Mouse (Mus musculus): ENCODE measurements at regions not wholly inside any gene's neighbourhood (a gene's known extent, or its start where the extent isn't known, plus 50 kb on each side); places are given as distances from the start of the nearest gene placed in this dataset.
"Not testable (repeated sequence)": the region's sequence is repeated elsewhere in the genome, so short reads cannot be mapped to it uniquely, and the experiment has no call there.

DNA sequence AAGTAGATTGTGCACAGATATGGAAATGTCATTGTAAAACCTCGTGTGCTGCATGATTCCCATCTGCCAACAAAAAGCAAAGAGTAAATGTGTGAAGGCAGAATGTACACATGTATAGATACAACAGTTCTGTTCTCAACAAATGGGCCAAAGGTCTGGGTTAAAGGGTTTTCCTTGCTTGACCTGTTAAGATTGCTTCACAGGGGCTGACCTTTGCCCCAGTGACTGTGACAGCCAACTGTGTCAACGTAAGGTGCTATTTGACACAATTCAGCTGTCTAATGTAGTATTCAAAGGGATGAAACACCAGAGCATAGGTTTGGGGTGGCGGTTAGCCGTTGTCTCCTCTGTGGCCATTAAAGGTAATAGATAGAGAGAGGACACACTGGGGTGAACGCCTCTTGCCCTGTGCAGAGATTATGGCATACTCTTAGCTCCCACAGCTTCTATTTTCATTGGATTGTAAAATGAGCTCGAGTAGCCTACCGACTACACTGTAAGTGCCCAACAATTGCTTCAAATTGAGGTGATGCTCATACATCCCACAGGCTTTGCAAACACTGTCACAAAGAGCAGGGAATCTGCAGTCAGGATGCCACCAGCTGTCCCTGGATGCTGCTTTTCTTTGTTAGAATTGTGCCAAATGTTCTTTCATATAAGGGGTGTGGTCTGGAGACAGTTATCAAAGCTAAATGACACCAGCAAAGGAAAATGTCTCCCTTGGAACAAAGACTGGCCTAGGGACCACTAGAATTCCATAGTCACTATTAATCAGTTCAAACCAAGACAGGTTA is 513.0 kb upstream of the Gulo start:
- Histone ChIP-seq H3K36me3 (no peaks in the 10 kb centered on the region), H3K4me2 (replicated peaks) (no peak overlapping the region), H3K4me3 (no peak overlapping the region), H3K4me1 (peaks cover 12% of the 10 kb centered on the region), H3K9me3 (no peaks in the 10 kb centered on the region), H3K9ac (replicated peaks) (no peak overlapping the region), H3K27ac (replicated peaks) (peak overlapping the region; percentile 63), H3K27me3 (no peaks in the 10 kb centered on the region)
- 67% methylated on average over 7 of the region's 7 CpGs for WGBS
- peak; percentile 57 for ATAC-seq (replicated peaks)

GRCm38 (mm10) chr14:66516770-66517169 is 507.8 kb upstream of the Gulo start:
- no peak for ATAC-seq (replicated peaks)
- 93% methylated on average over 3 of the region's 3 CpGs for WGBS
- H3K27ac ChIP-seq (replicated peaks) = no peak overlapping the region
- no peaks in the 10 kb centered on the region for H3K36me3 ChIP-seq
- no peaks in the 10 kb centered on the region for H3K9me3 ChIP-seq
- H3K27me3 ChIP-seq = no peaks in the 10 kb centered on the region
- H3K4me2 ChIP-seq (replicated peaks) = no peak overlapping the region
- H3K4me3 ChIP-seq = no peak overlapping the region
- H3K4me1 ChIP-seq = peaks cover under 1% of the 10 kb centered on the region
- no peak overlapping the region for H3K9ac ChIP-seq (replicated peaks)

DNA sequence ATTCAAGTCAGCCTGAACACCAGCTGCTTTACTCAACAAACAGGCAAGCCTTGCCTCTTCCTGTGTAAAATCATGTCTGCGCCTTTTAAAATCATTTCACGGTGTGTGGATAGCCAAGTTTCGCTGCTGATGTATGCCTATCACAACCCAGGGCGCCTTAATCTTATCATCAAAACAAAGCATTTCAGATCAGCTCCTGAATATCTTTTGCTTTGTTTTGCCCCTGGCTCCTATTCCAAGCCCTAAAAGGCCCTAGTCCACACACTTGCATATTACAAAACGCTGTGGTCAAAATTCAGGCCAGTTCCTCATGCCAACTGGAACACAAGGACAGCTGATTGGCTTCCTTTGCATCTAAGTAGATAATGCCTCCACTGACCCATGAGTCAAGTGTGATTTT is 501.7 kb upstream of the Gulo start:
- no peaks in the 10 kb centered on the region for H3K36me3 ChIP-seq
- WGBS = 65% methylated on average over 5 of the region's 5 CpGs
- H3K9ac ChIP-seq (replicated peaks) = no peak overlapping the region
- no peak overlapping the region for H3K27ac ChIP-seq (replicated peaks)
- no peaks in the 10 kb centered on the region for H3K27me3 ChIP-seq
- 0 out of 2 replicates have a peak, but pooled peaks have one; percentile 19 for ATAC-seq (replicated peaks)
- H3K9me3 ChIP-seq = no peaks in the 10 kb centered on the region
- no peak overlapping the region for H3K4me3 ChIP-seq
- H3K4me2 ChIP-seq (replicated peaks) = no peak overlapping the region
- H3K4me1 ChIP-seq = peaks cover 5% of the 10 kb centered on the region

DNA sequence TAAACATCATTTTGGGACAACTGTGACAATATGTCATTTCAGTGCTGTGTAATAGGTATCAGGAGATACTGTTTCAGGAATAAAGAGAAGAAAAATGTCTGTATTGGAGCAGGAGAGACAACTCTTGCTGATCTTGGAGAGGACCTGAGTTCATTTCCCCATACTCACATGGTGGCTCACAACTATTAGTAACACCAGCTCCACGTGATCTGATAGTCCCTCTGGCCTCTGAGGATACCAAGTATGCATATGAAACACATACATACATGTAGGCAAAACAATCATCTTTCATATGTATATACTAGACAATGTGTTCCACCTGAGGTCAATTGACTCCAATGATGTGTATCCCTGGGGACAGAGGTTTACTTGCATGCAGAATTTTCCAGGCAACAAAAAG is 501.2 kb upstream of the Gulo start:
- Histone ChIP-seq H3K27me3 (no peaks in the 10 kb centered on the region), H3K36me3 (no peaks in the 10 kb centered on the region), H3K4me2 (replicated peaks) (no peak overlapping the region), H3K9ac (replicated peaks) (no peak overlapping the region), H3K4me3 (no peak overlapping the region), H3K27ac (replicated peaks) (no peak overlapping the region), H3K9me3 (no peaks in the 10 kb centered on the region), H3K4me1 (peaks cover 5% of the 10 kb centered on the region)
- 67% methylated on average over 1 of the region's 1 CpGs for WGBS
- no peak for ATAC-seq (replicated peaks)

DNA sequence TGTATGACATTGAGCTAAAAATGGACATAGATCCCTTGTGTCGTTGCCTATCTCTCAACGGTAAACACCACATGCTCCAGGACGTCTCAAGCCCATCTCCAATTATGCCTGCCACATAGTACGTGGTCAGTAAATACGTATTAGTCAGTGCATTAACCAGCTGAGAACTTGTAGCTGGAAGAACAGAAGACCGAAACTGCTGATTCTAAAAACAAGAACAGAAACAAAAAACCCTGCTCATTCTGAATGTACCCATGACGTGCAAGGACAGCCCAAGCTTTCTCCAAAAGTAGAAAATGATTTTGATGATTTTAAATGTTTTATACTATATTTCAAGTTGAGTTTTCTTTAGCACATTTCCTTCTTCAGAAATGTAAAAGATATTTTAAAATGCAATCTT is 500.7 kb upstream of the Gulo start:
- Histone ChIP-seq H3K27me3 (no peaks in the 10 kb centered on the region), H3K27ac (replicated peaks) (no peak overlapping the region), H3K9ac (replicated peaks) (no peak overlapping the region), H3K9me3 (no peaks in the 10 kb centered on the region), H3K4me3 (no peak overlapping the region), H3K36me3 (no peaks in the 10 kb centered on the region), H3K4me2 (replicated peaks) (no peak overlapping the region), H3K4me1 (peaks cover 5% of the 10 kb centered on the region)
- ATAC-seq (replicated peaks) = no peak
- 91% methylated on average over 7 of the region's 7 CpGs for WGBS

DNA sequence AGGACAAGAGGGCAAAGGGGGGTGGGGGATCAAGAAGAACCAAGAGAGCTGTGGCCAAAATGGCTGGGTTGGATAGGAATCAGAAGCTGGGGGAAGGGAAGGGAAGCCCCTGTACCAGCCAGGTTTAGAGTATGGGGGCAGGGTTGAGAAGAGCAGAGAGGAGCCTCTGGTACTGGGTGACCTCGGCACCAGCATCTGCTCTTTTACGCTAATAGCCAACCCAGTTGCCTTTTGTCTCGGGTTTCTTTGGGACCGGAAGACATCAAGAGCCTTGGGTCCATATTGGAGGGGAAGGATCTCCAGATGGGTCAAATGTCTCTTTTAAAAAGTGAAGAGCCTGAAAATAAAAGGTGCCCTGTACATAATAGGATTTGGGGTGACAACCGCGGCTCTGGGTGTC is 493.0 kb upstream of the Gulo start:
- H3K4me2 ChIP-seq (replicated peaks) = no peak overlapping the region
- no peaks in the 10 kb centered on the region for H3K9me3 ChIP-seq
- H3K4me1 ChIP-seq = peaks cover 33% of the 10 kb centered on the region
- WGBS = 91% methylated on average over 6 of the region's 6 CpGs
- H3K27me3 ChIP-seq = no peaks in the 10 kb centered on the region
- H3K4me3 ChIP-seq = no peak overlapping the region
- ATAC-seq (replicated peaks) = no peak
- no peak overlapping the region for H3K27ac ChIP-seq (replicated peaks)
- H3K9ac ChIP-seq (replicated peaks) = no peak overlapping the region
- H3K36me3 ChIP-seq = no peaks in the 10 kb centered on the region

GRCm38 (mm10) chr14:66499896-66500295 is 490.9 kb upstream of the Gulo start:
- Histone ChIP-seq H3K4me2 (replicated peaks) (peak overlapping the region; percentile 32), H3K4me3 (0 out of 2 replicates have a peak overlapping the region, but pooled peaks have one; percentile 5), H3K27me3 (no peaks in the 10 kb centered on the region), H3K9ac (replicated peaks) (no peak overlapping the region; the same call in 1 of the 2 replicates), H3K9me3 (no peaks in the 10 kb centered on the region), H3K27ac (replicated peaks) (peak overlapping the region; percentile 62), H3K36me3 (no peaks in the 10 kb centered on the region), H3K4me1 (peaks cover 42% of the 10 kb centered on the region)
- 2% methylated on average over 11 of the region's 11 CpGs for WGBS
- peak; percentile 91 for ATAC-seq (replicated peaks)

- 83% methylated on average over 1 of the region's 1 CpGs for WGBS
- H3K27ac ChIP-seq (replicated peaks) = peak overlapping the region; percentile 93
- no peak overlapping the region for H3K4me2 ChIP-seq (replicated peaks)
- H3K36me3 ChIP-seq = no peaks in the 10 kb centered on the region
- no peaks in the 10 kb centered on the region for H3K27me3 ChIP-seq
- H3K9me3 ChIP-seq = no peaks in the 10 kb centered on the region
- no peak overlapping the region for H3K9ac ChIP-seq (replicated peaks)
- no peak overlapping the region for H3K4me3 ChIP-seq
- H3K4me1 ChIP-seq = peaks cover 54% of the 10 kb centered on the region
- ATAC-seq (replicated peaks) = no peak
Observed at GRCm38 (mm10) chr14:66495146-66495545, 486.1 kb upstream of the Gulo start.

GRCm38 (mm10) chr14:66494518-66494923 is 485.5 kb upstream of the Gulo start:
- no peak overlapping the region for H3K4me3 ChIP-seq
- peak overlapping the region; percentile 30 for H3K4me2 ChIP-seq (replicated peaks)
- H3K4me1 ChIP-seq = peaks cover 48% of the 10 kb centered on the region
- H3K9me3 ChIP-seq = no peaks in the 10 kb centered on the region
- H3K36me3 ChIP-seq = no peaks in the 10 kb centered on the region
- no peak overlapping the region; the same call in 1 of the 2 replicates for H3K9ac ChIP-seq (replicated peaks)
- WGBS = 2% methylated on average over 5 of the region's 5 CpGs
- no peaks in the 10 kb centered on the region for H3K27me3 ChIP-seq
- ATAC-seq (replicated peaks) = peak; percentile 99
- H3K27ac ChIP-seq (replicated peaks) = peak overlapping the region; percentile 93

DNA sequence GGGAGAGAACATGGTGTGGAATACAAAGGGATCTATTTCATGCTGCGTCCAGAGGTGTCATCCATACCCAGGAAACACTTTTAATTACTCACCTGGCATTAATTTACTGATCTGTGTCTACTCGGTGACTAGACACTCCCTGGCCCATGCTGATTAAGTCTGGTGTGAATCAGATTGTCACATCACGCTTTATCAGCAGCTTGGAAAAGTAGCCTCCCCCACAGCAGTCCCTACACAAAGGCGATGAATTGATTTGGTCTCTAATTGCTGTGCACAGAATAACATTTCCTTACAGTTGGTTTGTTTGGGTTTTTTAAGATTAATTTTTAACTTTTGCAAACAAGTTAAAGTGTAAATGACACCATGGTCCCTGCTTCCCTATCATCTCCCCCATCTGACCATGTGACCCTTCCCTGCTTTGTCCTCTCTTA is 484.7 kb upstream of the Gulo start:
- Histone ChIP-seq H3K4me1 (peaks cover 40% of the 10 kb centered on the region), H3K9ac (replicated peaks) (no peak overlapping the region; the same call in 1 of the 2 replicates), H3K4me2 (replicated peaks) (no peak overlapping the region), H3K4me3 (no peak overlapping the region), H3K9me3 (no peaks in the 10 kb centered on the region), H3K27ac (replicated peaks) (peak overlapping the region; percentile 93), H3K36me3 (no peaks in the 10 kb centered on the region), H3K27me3 (no peaks in the 10 kb centered on the region)
- ATAC-seq (replicated peaks) = no peak
- WGBS = 11% methylated on average over 4 of the region's 4 CpGs

- not testable (repeated sequence) for ATAC-seq (replicated peaks); H3K9me3 ChIP-seq; H3K4me2 ChIP-seq (replicated peaks); H3K9ac ChIP-seq (replicated peaks); H3K4me3 ChIP-seq; H3K36me3 ChIP-seq; H3K27ac ChIP-seq (replicated peaks); H3K4me1 ChIP-seq; H3K27me3 ChIP-seq
- 93% methylated on average over 1 of the region's 1 CpGs for WGBS
Observed at GRCm38 (mm10) chr14:66484751-66485150, 475.7 kb upstream of the Gulo start.

DNA sequence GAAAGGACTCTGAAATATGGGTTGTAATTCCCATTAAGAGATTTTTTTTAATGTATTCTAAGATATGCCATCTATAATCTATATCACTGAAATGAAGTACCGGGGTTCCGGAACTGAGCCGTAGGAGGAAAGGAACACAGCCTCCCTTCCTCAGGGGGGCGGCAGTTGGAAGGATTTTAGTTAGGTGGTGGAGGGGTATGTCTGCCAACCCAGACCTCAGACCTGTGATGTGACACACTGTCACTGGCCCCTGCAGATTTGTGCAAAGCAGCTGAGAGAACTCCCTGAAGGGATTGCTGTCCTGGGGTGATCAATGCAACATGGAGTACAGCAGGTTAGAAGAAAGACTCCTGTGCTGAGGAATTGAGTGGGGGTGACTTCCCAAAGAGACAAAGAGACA is 470.2 kb upstream of the Gulo start:
- Histone ChIP-seq H3K27ac (replicated peaks) (no peak overlapping the region), H3K4me3 (no peak overlapping the region), H3K4me2 (replicated peaks) (no peak overlapping the region), H3K9me3 (no peaks in the 10 kb centered on the region; the same call in 1 of the 2 replicates), H3K36me3 (no peaks in the 10 kb centered on the region), H3K27me3 (no peaks in the 10 kb centered on the region), H3K4me1 (0 out of 2 replicates have a peak, but pooled peaks cover 6% of the 10 kb centered on the region), H3K9ac (replicated peaks) (no peak overlapping the region)
- ATAC-seq (replicated peaks) = no peak
- WGBS = 90% methylated on average over 4 of the region's 4 CpGs

- H3K27ac ChIP-seq (replicated peaks) = no peak overlapping the region
- no peak for ATAC-seq (replicated peaks)
Observed at GRCm38 (mm10) chr14:66478562-66478961, 469.6 kb upstream of the Gulo start.

More at GRCm38 (mm10) chr14:66478562-66478961, 469.6 kb upstream of the Gulo start:
- H3K4me2 ChIP-seq (replicated peaks) = no peak overlapping the region
- H3K27me3 ChIP-seq = no peaks in the 10 kb centered on the region
- H3K9ac ChIP-seq (replicated peaks) = no peak overlapping the region
- 40% methylated on average over 6 of the region's 6 CpGs for WGBS
- H3K4me1 ChIP-seq = 0 out of 2 replicates have a peak, but pooled peaks cover 6% of the 10 kb centered on the region
- no peak overlapping the region for H3K4me3 ChIP-seq
- no peaks in the 10 kb centered on the region for H3K36me3 ChIP-seq
- no peaks in the 10 kb centered on the region; the same call in 1 of the 2 replicates for H3K9me3 ChIP-seq

All from forebrain, embryonic 15.5 days (tissue).